Mouse (Mus musculus): ENCODE data around the gene S100pbp. TPM values are rescaled to one million over a fixed set of nuclear protein-coding genes. Genes with fewer than 3 reads are reported as not detected.
A peak's percentile ranks its signal among the peaks of the same experiment; 100 is the strongest.

Gene S100pbp
- polyA plus RNA-seq, 1 experiment from 2014 or later = 21.3 TPM

- Histone ChIP-seq H3K4me3 (peak overlapping the region; percentile 96), H3K4me1 (replicated peaks) (peaks cover 20% of the 10 kb centered on the region), H3K9ac (peak overlapping the region; percentile 96), H3K27me3 (replicated peaks) (no peaks in the 10 kb centered on the region), H3K4me2 (peak overlapping the region; percentile 75), H3K36me3 (peaks cover 6% of the 10 kb centered on the region; the same call in 1 of the 2 replicates), H3K27ac (ENCODE audit: poor library complexity, severe bottlenecking) (peak overlapping the region; percentile 92), H3K9me3 (replicated peaks) (no peaks in the 10 kb centered on the region)
- no peak for ATAC-seq (ENCODE audit: insufficient number of reproducible peaks, low FRiP score)
- 40% methylated on average over 5 of the region's 5 CpGs for WGBS
Observed at GRCm38 (mm10) chr4:129188041-129188659, 1.4 kb downstream of the S100pbp start.

- 72% methylated on average over 1 of the region's 1 CpGs for WGBS
- no peak for ATAC-seq (ENCODE audit: insufficient number of reproducible peaks, low FRiP score)
- Histone ChIP-seq H3K4me2 (no peak overlapping the region), H3K9me3 (replicated peaks) (no peaks in the 10 kb centered on the region), H3K27ac (ENCODE audit: poor library complexity, severe bottlenecking) (no peak overlapping the region), H3K4me1 (replicated peaks) (no peaks in the 10 kb centered on the region), H3K4me3 (no peak overlapping the region), H3K36me3 (peaks cover 54% of the 10 kb centered on the region), H3K27me3 (replicated peaks) (no peaks in the 10 kb centered on the region), H3K9ac (no peak overlapping the region)
Observed at GRCm38 (mm10) chr4:129179560-129179959, 10.0 kb downstream of the S100pbp start.

DNA sequence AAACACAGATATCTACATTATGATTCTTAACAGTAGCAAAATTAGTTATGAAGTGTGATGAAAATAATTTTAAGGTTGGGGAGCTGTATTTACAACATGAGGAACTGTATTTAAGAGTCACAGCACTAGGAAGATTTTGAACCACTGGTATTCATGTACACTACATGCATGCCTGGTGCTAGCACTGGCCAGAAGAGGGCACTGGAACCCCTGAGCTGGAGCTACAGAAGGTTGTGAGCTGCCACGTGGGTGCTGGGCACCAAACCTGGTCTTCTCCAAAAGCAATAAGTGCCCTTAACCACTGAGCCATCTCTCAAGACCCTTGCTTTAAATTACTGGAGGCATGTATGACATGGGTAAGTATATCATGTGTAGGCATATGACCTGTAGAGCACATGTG lies 17.0 kb downstream of the S100pbp start:
- H3K4me1 ChIP-seq (replicated peaks) = no peaks in the 10 kb centered on the region
- no peaks in the 10 kb centered on the region for H3K27me3 ChIP-seq (replicated peaks)
- H3K4me2 ChIP-seq = no peak overlapping the region
- no peak overlapping the region for H3K9ac ChIP-seq
- 80% methylated on average over 1 of the region's 1 CpGs for WGBS
- ATAC-seq (ENCODE audit: insufficient number of reproducible peaks, low FRiP score) = no peak
- H3K27ac ChIP-seq (ENCODE audit: poor library complexity, severe bottlenecking) = no peak overlapping the region
- H3K4me3 ChIP-seq = no peak overlapping the region
- peaks cover 77% of the 10 kb centered on the region for H3K36me3 ChIP-seq
- peaks cover 5% of the 10 kb centered on the region; the same call in 1 of the 2 replicates for H3K9me3 ChIP-seq (replicated peaks)

DNA sequence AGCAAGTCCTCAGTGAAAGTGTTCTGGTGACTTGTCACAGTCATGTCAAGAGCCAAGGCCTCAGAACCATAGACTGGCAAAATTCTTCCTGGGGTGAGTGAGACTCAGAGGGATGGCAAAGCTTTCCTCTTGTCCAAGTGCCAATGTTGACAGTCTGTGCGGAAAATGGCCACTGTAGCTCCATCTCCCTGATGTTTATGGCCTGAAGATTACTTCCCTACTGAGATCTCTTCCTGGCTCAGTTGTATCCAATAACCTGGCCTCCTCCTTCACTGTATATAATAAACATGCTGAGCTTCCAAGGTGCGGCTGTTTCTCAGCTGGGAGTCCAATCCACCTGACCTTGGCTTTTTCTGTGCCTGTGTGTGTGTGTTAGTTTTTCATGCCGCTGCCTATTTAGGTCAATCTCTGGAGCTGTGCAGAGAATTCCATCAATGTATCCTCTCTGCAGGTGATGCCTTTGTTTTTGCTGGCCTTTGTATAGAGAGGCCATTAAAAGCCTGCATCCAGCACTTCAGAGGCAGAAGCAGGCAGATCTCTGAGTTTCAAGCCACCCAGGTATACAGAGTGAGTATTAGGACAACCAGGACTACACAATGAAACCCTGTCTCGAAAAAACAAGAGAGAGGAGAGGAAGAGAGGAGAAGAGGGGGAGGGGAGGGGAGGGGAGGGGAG lies 27.8 kb downstream of the S100pbp start:
- Histone ChIP-seq H3K4me1 (replicated peaks) (peaks cover 10% of the 10 kb centered on the region), H3K9me3 (replicated peaks) (no peaks in the 10 kb centered on the region), H3K36me3 (peaks cover 55% of the 10 kb centered on the region), H3K27ac (ENCODE audit: poor library complexity, severe bottlenecking) (no peak overlapping the region), H3K27me3 (replicated peaks) (no peaks in the 10 kb centered on the region), H3K4me3 (no peak overlapping the region), H3K9ac (no peak overlapping the region), H3K4me2 (no peak overlapping the region)
- 84% methylated on average over 4 of the region's 4 CpGs for whole genome bisulfite sequencing
- no peak for ATAC-seq (ENCODE audit: insufficient number of reproducible peaks, low FRiP score)

GRCm38 (mm10) chr4:129161076-129161475 lies 28.5 kb downstream of the S100pbp start:
- Histone ChIP-seq H3K4me2 (no peak overlapping the region), H3K4me3 (no peak overlapping the region), H3K27ac (ENCODE audit: poor library complexity, severe bottlenecking) (no peak overlapping the region), H3K9me3 (replicated peaks) (no peaks in the 10 kb centered on the region), H3K27me3 (replicated peaks) (no peaks in the 10 kb centered on the region), H3K36me3 (peaks cover 52% of the 10 kb centered on the region), H3K9ac (no peak overlapping the region), H3K4me1 (replicated peaks) (peaks cover 12% of the 10 kb centered on the region)
- 98% methylated on average over 1 of the region's 1 CpGs for WGBS
- ATAC-seq (ENCODE audit: insufficient number of reproducible peaks, low FRiP score) = no peak

DNA sequence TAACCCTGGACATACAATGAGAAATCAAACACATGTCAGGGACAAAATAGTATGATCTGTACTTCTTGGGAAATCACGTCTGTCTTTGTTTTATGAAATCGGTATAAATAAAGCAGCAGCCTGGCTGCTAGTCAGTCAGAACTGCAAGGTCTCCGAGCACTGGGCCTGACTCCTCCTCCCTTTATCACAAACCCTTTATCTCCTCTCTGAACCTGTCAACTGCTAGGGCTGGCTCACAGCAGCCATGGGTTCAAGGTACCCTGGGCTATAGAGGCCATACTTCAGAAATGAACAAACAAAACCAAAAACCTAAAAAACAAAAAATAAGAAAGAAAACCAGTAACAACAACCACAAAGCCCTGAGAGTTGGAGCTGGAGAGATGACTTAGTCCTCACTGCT lies 31.0 kb downstream of the S100pbp start:
- Histone ChIP-seq H3K36me3 (peaks cover 55% of the 10 kb centered on the region), H3K4me3 (no peak overlapping the region), H3K4me2 (no peak overlapping the region), H3K9me3 (replicated peaks) (no peaks in the 10 kb centered on the region), H3K9ac (no peak overlapping the region), H3K4me1 (replicated peaks) (peaks cover 12% of the 10 kb centered on the region), H3K27ac (ENCODE audit: poor library complexity, severe bottlenecking) (no peak overlapping the region), H3K27me3 (replicated peaks) (no peaks in the 10 kb centered on the region)
- no peak for ATAC-seq (ENCODE audit: insufficient number of reproducible peaks, low FRiP score)
- 24% methylated on average over 3 of the region's 3 CpGs for WGBS

- no peaks in the 10 kb centered on the region for H3K27me3 ChIP-seq (replicated peaks)
- H3K4me3 ChIP-seq = no peak overlapping the region
- no peak overlapping the region for H3K9ac ChIP-seq
- ATAC-seq (ENCODE audit: insufficient number of reproducible peaks, low FRiP score) = no peak
- peaks cover 60% of the 10 kb centered on the region for H3K36me3 ChIP-seq
- H3K4me2 ChIP-seq = no peak overlapping the region
- H3K9me3 ChIP-seq (replicated peaks) = no peaks in the 10 kb centered on the region
- WGBS = 73% methylated on average over 5 of the region's 5 CpGs
- H3K4me1 ChIP-seq (replicated peaks) = peaks cover 12% of the 10 kb centered on the region
- no peak overlapping the region for H3K27ac ChIP-seq (ENCODE audit: poor library complexity, severe bottlenecking)
Observed at GRCm38 (mm10) chr4:129157541-129157940, 32.0 kb downstream of the S100pbp start.

GRCm38 (mm10) chr4:129151276-129151811 lies 38.2 kb downstream of the S100pbp start:
- Histone ChIP-seq H3K36me3 (peaks cover 67% of the 10 kb centered on the region), H3K4me1 (replicated peaks) (peaks cover 22% of the 10 kb centered on the region), H3K9me3 (replicated peaks) (no peaks in the 10 kb centered on the region), H3K4me3 (no peak overlapping the region), H3K4me2 (no peak overlapping the region), H3K27me3 (replicated peaks) (no peaks in the 10 kb centered on the region), H3K27ac (ENCODE audit: poor library complexity, severe bottlenecking) (no peak overlapping the region), H3K9ac (no peak overlapping the region)
- 87% methylated on average over 4 of the region's 4 CpGs for WGBS
- no peak for ATAC-seq (ENCODE audit: insufficient number of reproducible peaks, low FRiP score)

GRCm38 (mm10) chr4:129149321-129149720 lies 40.2 kb downstream of the S100pbp start:
- no peak overlapping the region for H3K27ac ChIP-seq (ENCODE audit: poor library complexity, severe bottlenecking)
- ATAC-seq (ENCODE audit: insufficient number of reproducible peaks, low FRiP score) = no peak
- H3K9me3 ChIP-seq (replicated peaks) = no peaks in the 10 kb centered on the region
- WGBS = 78% methylated on average over 1 of the region's 1 CpGs
- peaks cover 50% of the 10 kb centered on the region for H3K36me3 ChIP-seq
- no peak overlapping the region for H3K4me2 ChIP-seq
- peaks cover 36% of the 10 kb centered on the region for H3K4me1 ChIP-seq (replicated peaks)
- no peak overlapping the region for H3K9ac ChIP-seq
- no peaks in the 10 kb centered on the region for H3K27me3 ChIP-seq (replicated peaks)
- H3K4me3 ChIP-seq = no peak overlapping the region

DNA sequence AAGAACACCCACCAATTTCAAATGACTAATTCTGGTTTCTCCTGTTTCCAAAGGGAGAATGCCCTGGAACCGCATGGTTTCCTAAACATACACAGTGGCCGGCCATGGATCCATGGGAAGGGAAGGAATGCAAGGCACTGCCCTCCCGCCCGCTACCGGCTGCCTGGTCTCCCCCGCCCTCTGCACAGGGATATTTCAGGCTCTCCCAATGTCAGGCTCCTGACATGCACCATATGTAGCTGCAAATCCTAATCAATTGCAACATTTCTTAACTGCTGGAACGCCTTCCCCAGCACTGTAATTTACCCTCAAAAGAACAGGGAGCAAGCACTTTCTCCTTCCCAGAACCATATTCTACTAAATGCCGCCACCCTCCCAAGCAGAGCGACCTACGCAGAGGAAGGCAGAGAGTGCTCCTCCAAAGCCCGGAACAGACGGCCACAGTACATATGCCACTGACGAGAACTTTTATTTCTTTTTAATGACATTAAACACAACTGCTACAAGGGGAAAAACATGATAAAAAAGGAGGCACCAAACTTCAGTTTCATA lies 41.9 kb downstream of the S100pbp start:
- Histone ChIP-seq H3K27me3 (replicated peaks) (no peaks in the 10 kb centered on the region), H3K4me3 (no peak overlapping the region), H3K4me1 (replicated peaks) (peaks cover 44% of the 10 kb centered on the region), H3K9me3 (replicated peaks) (no peaks in the 10 kb centered on the region), H3K36me3 (peaks cover 42% of the 10 kb centered on the region), H3K27ac (ENCODE audit: poor library complexity, severe bottlenecking) (no peak overlapping the region), H3K4me2 (no peak overlapping the region), H3K9ac (no peak overlapping the region)
- no peak for ATAC-seq (ENCODE audit: insufficient number of reproducible peaks, low FRiP score)
- 61% methylated on average over 13 of the region's 13 CpGs for WGBS

DNA sequence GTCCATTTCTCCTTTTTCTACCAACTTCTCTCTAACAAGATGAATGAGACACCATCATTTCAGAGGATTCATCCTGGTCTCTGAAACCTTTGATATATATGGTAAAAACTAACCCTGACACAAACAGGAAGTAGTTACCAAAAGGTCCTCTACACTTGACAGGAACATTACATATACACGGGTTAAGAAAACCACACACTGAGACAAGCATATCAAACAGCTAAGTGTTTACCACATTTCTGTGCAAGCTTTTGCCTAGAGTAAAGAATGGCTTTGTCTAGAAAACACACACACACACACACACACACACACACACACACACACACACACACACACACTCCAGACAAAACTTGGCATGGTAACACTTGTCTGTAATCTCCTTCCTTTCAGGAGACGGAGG lies 43.1 kb downstream of the S100pbp start:
- no peak overlapping the region for H3K4me2 ChIP-seq
- no peak overlapping the region for H3K4me3 ChIP-seq
- H3K4me1 ChIP-seq (replicated peaks) = peaks cover 56% of the 10 kb centered on the region
- H3K9me3 ChIP-seq (replicated peaks) = no peaks in the 10 kb centered on the region
- no peaks in the 10 kb centered on the region for H3K27me3 ChIP-seq (replicated peaks)
- no peak overlapping the region for H3K9ac ChIP-seq
- 46% methylated on average over 2 of the region's 2 CpGs for WGBS
- no peak for ATAC-seq (ENCODE audit: insufficient number of reproducible peaks, low FRiP score)
- peaks cover 31% of the 10 kb centered on the region for H3K36me3 ChIP-seq
- no peak overlapping the region for H3K27ac ChIP-seq (ENCODE audit: poor library complexity, severe bottlenecking)

Data from heart, embryonic 12.5 days (tissue).